In the genomic region with DNA sequence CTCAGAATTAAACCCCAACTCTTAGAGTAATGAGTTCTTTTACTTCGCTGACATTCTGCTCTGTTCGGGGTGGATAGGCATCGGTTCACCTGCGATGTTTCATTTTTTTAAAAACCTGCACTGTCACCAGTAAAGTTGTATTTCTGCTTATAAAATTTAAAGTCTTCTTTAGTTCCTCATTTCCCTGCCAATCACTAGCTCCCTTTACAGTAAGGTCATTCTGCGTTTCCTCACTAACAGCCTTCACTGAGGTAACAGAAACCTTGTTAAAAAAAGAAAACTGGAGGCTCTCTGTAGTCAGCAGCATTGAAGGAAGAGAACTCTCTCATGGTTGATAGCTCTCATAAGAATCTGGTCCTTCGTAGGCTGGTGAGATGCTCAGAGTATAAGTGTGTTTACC, we compare ENCODE assay signal across 20 mouse cellular contexts.
"Had no signal": no experiment of that assay in that cellular context is flagged by ENCODE, and none has a peak within 500 bp of the region (broad histone marks: within the 10 kb centered on the region; RNA-seq: fewer than 3 reads in every experiment).

No protein-coding gene starts in this region.

- H3K4me3 ChIP-seq: limb, embryonic 15.5 days; liver, embryonic 12.5 days; midbrain, embryonic 13.5 days; myocyte; neural tube, embryonic 12.5 days had no signal

- ATAC-seq: liver, embryonic 12.5 days; midbrain, embryonic 13.5 days had no signal

- DNase-seq: kidney, adult 11 months; kidney, adult 9 months; kidney, postnatal 36 days; layer of hippocampus, adult 9-11 months; layer of hippocampus, postnatal 36 days; lung, embryonic 14.5 days; lung, postnatal 10 days; retina, postnatal 1 day; right cerebral cortex, postnatal 4 days; spleen, adult 18-20 months; thymus, adult 18-20 months; thymus, postnatal 14 days had no signal

- H3K27ac ChIP-seq: kidney, postnatal 0 days; limb, embryonic 15.5 days; liver, embryonic 12.5 days; macrophage; midbrain, embryonic 13.5 days; neural tube, embryonic 12.5 days; stomach, postnatal 0 days had no signal
